Mouse (Mus musculus): ENCODE results near the gene Brk1. TPM values are rescaled to one million over a fixed set of nuclear protein-coding genes. Genes with fewer than 3 reads are reported as not detected.

Brk1 gene
- total RNA-seq, 1 experiment from 2014 or later, result 147 TPM

GRCm38 (mm10) chr6:113660492-113661352, 56.1 kb downstream of the Brk1 start:
- no peak for DNase-seq

GRCm38 (mm10) chr6:113661353-113662241, 57.0 kb downstream of the Brk1 start:
- DNase-seq, result peak; percentile 78

DNA sequence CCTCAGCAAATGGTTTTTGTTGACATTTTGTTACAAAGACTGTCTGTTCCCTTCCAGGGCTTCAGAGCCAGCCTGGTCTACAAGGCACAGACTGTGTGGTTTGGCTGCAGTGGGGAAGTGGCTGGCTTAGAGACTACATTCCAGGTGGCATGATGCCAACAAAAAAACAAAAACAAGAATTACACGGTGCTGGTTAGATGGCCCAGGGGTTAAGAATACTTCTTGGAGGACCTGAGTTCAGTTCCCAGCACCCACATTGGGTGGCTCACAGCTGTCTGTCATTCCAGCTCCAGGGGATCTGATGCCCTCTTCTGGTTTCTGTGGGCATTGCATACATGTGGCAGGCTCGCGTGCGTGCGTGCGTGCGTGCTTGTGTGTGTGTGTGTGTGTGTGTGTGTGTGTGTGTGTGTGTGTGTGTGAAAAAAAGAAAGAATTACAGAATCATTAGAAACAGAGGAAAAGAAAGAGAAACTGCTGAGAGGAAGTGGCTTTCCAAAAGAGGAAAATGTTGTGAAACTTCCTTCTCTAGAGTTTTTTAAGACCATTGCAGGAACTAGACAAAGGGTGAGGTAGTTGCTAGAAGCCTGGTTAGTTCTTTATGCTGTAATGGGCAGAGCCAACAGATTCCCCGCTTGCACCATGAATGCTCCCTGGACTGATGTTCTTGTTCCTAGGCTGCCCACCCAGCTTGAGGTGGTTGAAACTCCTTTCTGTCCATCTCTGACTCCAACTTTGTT, 58.6 kb downstream of the Brk1 start:
- no peak for DNase-seq

- no peak for DNase-seq
Observed at GRCm38 (mm10) chr6:113664305-113664704, 59.7 kb downstream of the Brk1 start.

Other genes with a start within 250 kb of the Brk1 start
- 34.9 and 35.5 TPM in 2 replicates for gene Tada3, start 226.9 kb upstream of the Brk1 start, total RNA-seq (2021)
- gene Arpc4, start 226.7 kb upstream of the Brk1 start, total RNA-seq (2021), result 165 and 176 TPM in 2 replicates
- 4.1 and 4.2 TPM in 2 replicates for gene Ttll3, start 215.5 kb upstream of the Brk1 start, total RNA-seq (2021)
- 11.3 and 16.9 TPM in 2 replicates for gene Rpusd3, start 185.4 kb upstream of the Brk1 start, total RNA-seq (2021)
- gene Cidec, start 169.0 kb upstream of the Brk1 start, total RNA-seq (2021), result 388 and 421 TPM in 2 replicates
- 54.1 and 54.8 TPM in 2 replicates for gene Jagn1, start 162.2 kb upstream of the Brk1 start, total RNA-seq (2021)
- gene Il17re, start 146.3 kb upstream of the Brk1 start, total RNA-seq (2021), result 1.5 and 2.8 TPM in 2 replicates
- gene Il17rc, start 133.3 kb upstream of the Brk1 start, total RNA-seq (2021), result 18.2 and 19.3 TPM in 2 replicates
- 37.4 and 42.7 TPM in 2 replicates for gene Creld1, start 121.5 kb upstream of the Brk1 start, total RNA-seq (2021)
- gene Prrt3, start 102.8 kb upstream of the Brk1 start, total RNA-seq (2021), result 0.15 and 0.23 TPM in 2 replicates
- gene Emc3, start 73.1 kb upstream of the Brk1 start, total RNA-seq (2021), result 88.7 and 94.4 TPM in 2 replicates
- gene Fancd2, start 73.1 kb upstream of the Brk1 start, total RNA-seq (2021), result 3.1 and 3.2 TPM in 2 replicates
- not detected in 2 replicates for gene Fancd2os, start 4.1 kb upstream of the Brk1 start, total RNA-seq (2021)
- gene Vhl, start 19.2 kb downstream of the Brk1 start, total RNA-seq (2021), result 26.0 and 27.6 TPM in 2 replicates
- gene Irak2, start 33.7 kb downstream of the Brk1 start, total RNA-seq (2021), result 17.4 and 22.9 TPM in 2 replicates
- gene Tatdn2, start 92.3 kb downstream of the Brk1 start, total RNA-seq (2021), result 45.6 and 59.6 TPM in 2 replicates
- gene Ghrl, start 115.1 kb downstream of the Brk1 start, total RNA-seq (2021), result not detected in 2 replicates
- 101 and 106 TPM in 2 replicates for gene Sec13, start 136.0 kb downstream of the Brk1 start, total RNA-seq (2021)